Mouse (Mus musculus) liver, embryonic 16.5 days (tissue): Measurements from ENCODE around the gene Nme4. TPM values are rescaled to one million over a fixed set of nuclear protein-coding genes. Genes with fewer than 3 reads are reported as not detected.

Experiments used
- polyA plus RNA-seq: library from polyadenylated mRNA; unstranded; fragments of >200 nt; fragmentation: Nextera tagmentation; extraction: Ambion mirVana; gene quantifications from 2 replicates; pipeline ENCODE4 v1.2.1, GENCODE M21; 2015

The Nme4 gene
- polyA plus RNA-seq, 1 experiment from 2014 or later: 30.1 TPM

Other genes starting within 250 kb of the Nme4 start
- 7.2 and 7.8 TPM in 2 replicates for gene Wdr90, start 234.1 kb downstream of the Nme4 start, polyA plus RNA-seq
- gene Mcrip2, start 226.8 kb downstream of the Nme4 start, polyA plus RNA-seq: 32.8 and 37.0 TPM in 2 replicates
- gene Mettl26, start 220.5 kb downstream of the Nme4 start, polyA plus RNA-seq: 47.8 and 50.5 TPM in 2 replicates
- 0.30 and 0.42 TPM in 2 replicates for gene Wfikkn1, start 214.7 kb downstream of the Nme4 start, polyA plus RNA-seq
- gene Rab40c, start 175.9 kb downstream of the Nme4 start, polyA plus RNA-seq: 6.2 and 7.0 TPM in 2 replicates
- 147 and 154 TPM in 2 replicates for gene Pigq, start 150.7 kb downstream of the Nme4 start, polyA plus RNA-seq
- 6.8 and 7.8 TPM in 2 replicates for gene Nhlrc4, start 150.6 kb downstream of the Nme4 start, polyA plus RNA-seq
- gene A930017K11Rik, start 143.0 kb downstream of the Nme4 start, polyA plus RNA-seq: 0.13 and 0.16 TPM in 2 replicates
- 8.0 and 9.9 TPM in 2 replicates for gene Capn15, start 109.8 kb downstream of the Nme4 start, polyA plus RNA-seq
- gene Rab11fip3, start 26.0 kb downstream of the Nme4 start, polyA plus RNA-seq: 1.4 and 1.7 TPM in 2 replicates
- 21.2 and 26.3 TPM in 2 replicates for gene Decr2, start 5.3 kb downstream of the Nme4 start, polyA plus RNA-seq
- gene Tmem8, start 17.7 kb upstream of the Nme4 start, polyA plus RNA-seq: 1.2 and 1.6 TPM in 2 replicates
- 106 and 117 TPM in 2 replicates for gene Mrpl28, start 27.9 kb upstream of the Nme4 start, polyA plus RNA-seq
- 2.3 and 2.6 TPM in 2 replicates for gene Axin1, start 43.1 kb upstream of the Nme4 start, polyA plus RNA-seq
- 55.6 and 65.1 TPM in 2 replicates for gene Pdia2, start 103.5 kb upstream of the Nme4 start, polyA plus RNA-seq
- 0.48 and 0.63 TPM in 2 replicates for gene Rgs11, start 107.3 kb upstream of the Nme4 start, polyA plus RNA-seq
- 3.3 TPM in 2 replicates for gene Arhgdig, start 112.2 kb upstream of the Nme4 start, polyA plus RNA-seq
- 18.5 and 21.4 TPM in 2 replicates for gene Fam234a, start 148.6 kb upstream of the Nme4 start, polyA plus RNA-seq
- gene Luc7l, start 157.3 kb upstream of the Nme4 start, polyA plus RNA-seq: 25.4 and 26.8 TPM in 2 replicates